Mouse (Mus musculus): ENCODE measurements at regions not wholly inside any gene's neighbourhood (a gene's known extent, or its start where the extent isn't known, plus 50 kb on each side); places are given as distances from the start of the nearest gene placed in this dataset.

DNA sequence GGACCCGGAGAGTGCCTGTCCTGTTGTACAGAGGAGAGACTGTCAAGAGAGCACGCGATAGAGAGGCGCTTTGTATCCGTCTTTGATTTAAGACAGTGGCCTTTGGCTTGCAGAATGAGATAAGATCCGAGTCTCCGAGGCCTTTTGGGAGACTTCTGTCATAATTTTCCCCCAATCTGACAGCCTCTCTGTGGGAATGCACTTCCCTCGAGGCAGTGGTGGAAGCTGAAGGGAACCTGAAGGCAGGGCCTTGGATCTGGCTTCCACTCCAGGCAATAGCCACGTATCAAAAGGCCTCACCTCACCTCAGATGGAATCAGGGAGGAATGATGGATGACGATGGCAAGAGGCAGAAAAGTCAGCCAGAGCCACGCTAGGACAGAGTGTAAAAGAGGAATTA is 187.1 kb upstream of the Hmga2 start:
- TF ChIP-seq CTCF (IDR thresholded peaks at IDR 0.05; ENCODE audit: borderline replicate concordance, insufficient read depth, low read depth, low read length) (no peak), POLR2A (IDR thresholded peaks at IDR 0.05; ENCODE audit: borderline replicate concordance, insufficient read depth, low read length) (no peak)

All from cerebellum, adult 2 months (tissue).